Mouse (Mus musculus): ENCODE data around the gene Nmrk1. TPM values are rescaled to one million over a fixed set of nuclear protein-coding genes. Genes with fewer than 3 reads are reported as not detected.

Nmrk1 gene
- polyA plus RNA-seq, 1 experiment from 2014 or later: 8.3 TPM

- Histone ChIP-seq H3K36me3 (no peaks in the 10 kb centered on the region), H3K27me3 (replicated peaks) (no peaks in the 10 kb centered on the region), H3K9me3 (replicated peaks) (no peaks in the 10 kb centered on the region), H3K27ac (replicated peaks) (no peak overlapping the region), H3K4me1 (no peaks in the 10 kb centered on the region), H3K9ac (replicated peaks) (no peak overlapping the region), H3K4me2 (no peak overlapping the region), H3K4me3 (replicated peaks) (no peak overlapping the region)
- ATAC-seq (ENCODE audit: low FRiP score): no peak
- 84% methylated on average over 4 of the region's 4 CpGs for WGBS
Measured at GRCm38 (mm10) chr19:18641001-18641400, 9.3 kb downstream of the Nmrk1 start.

GRCm38 (mm10) chr19:18643411-18643810 is 11.7 kb downstream of the Nmrk1 start:
- no peaks in the 10 kb centered on the region for H3K4me1 ChIP-seq
- no peak for ATAC-seq (ENCODE audit: low FRiP score)
- H3K27ac ChIP-seq (replicated peaks): no peak overlapping the region
- H3K4me3 ChIP-seq (replicated peaks): no peak overlapping the region
- 58% methylated on average over 4 of the region's 4 CpGs for WGBS
- H3K4me2 ChIP-seq: no peak overlapping the region
- no peaks in the 10 kb centered on the region for H3K27me3 ChIP-seq (replicated peaks)
- H3K9ac ChIP-seq (replicated peaks): no peak overlapping the region
- H3K36me3 ChIP-seq: no peaks in the 10 kb centered on the region
- no peaks in the 10 kb centered on the region for H3K9me3 ChIP-seq (replicated peaks)

- no peaks in the 10 kb centered on the region for H3K36me3 ChIP-seq
- ATAC-seq (ENCODE audit: low FRiP score): no peak
- H3K4me3 ChIP-seq (replicated peaks): no peak overlapping the region
- H3K27me3 ChIP-seq (replicated peaks): no peaks in the 10 kb centered on the region
- H3K27ac ChIP-seq (replicated peaks): no peak overlapping the region
- no peaks in the 10 kb centered on the region for H3K4me1 ChIP-seq
- H3K9ac ChIP-seq (replicated peaks): no peak overlapping the region
- no peak overlapping the region for H3K4me2 ChIP-seq
- H3K9me3 ChIP-seq (replicated peaks): no peaks in the 10 kb centered on the region
- WGBS: 85% methylated on average over 6 of the region's 6 CpGs
Measured at GRCm38 (mm10) chr19:18644084-18644483, 12.3 kb downstream of the Nmrk1 start.

GRCm38 (mm10) chr19:18646397-18646796 is 14.6 kb downstream of the Nmrk1 start:
- H3K9me3 ChIP-seq (replicated peaks): no peaks in the 10 kb centered on the region
- no peak overlapping the region for H3K4me2 ChIP-seq
- H3K27ac ChIP-seq (replicated peaks): no peak overlapping the region
- 77% methylated on average over 3 of the region's 3 CpGs for WGBS
- H3K9ac ChIP-seq (replicated peaks): no peak overlapping the region
- no peak overlapping the region for H3K4me3 ChIP-seq (replicated peaks)
- no peaks in the 10 kb centered on the region for H3K27me3 ChIP-seq (replicated peaks)
- no peak for ATAC-seq (ENCODE audit: low FRiP score)
- no peaks in the 10 kb centered on the region for H3K36me3 ChIP-seq
- no peaks in the 10 kb centered on the region for H3K4me1 ChIP-seq

DNA sequence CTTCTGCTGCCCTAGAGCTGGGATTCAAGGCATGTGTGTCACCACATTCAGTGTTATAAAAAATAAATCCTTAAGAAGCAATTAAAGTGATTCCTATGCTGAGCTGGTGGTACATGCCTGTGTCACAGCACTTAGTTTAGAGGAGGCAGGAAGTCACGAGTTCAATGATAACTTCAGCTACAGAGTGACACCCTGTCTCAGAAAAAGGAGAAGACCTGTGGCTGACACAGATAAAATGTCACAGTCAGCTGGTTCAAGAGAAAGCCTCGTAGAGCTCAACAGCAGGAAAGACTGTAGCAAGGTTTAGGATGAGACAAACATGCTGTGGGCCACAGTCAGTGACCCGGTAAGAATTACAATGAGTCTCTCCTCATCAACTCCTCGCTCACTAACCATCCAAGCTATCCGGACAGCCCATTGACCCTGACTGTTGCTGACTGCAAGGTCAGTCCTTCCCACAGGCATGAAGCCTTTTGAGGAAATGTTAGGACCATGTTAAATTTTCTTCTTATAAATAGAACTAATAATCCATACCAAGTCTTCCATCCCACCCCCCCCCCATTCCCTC is 15.2 kb downstream of the Nmrk1 start:
- Histone ChIP-seq H3K4me1 (no peaks in the 10 kb centered on the region), H3K9ac (replicated peaks) (no peak overlapping the region), H3K9me3 (replicated peaks) (no peaks in the 10 kb centered on the region), H3K4me3 (replicated peaks) (no peak overlapping the region), H3K27ac (replicated peaks) (no peak overlapping the region), H3K27me3 (replicated peaks) (no peaks in the 10 kb centered on the region), H3K36me3 (no peaks in the 10 kb centered on the region), H3K4me2 (no peak overlapping the region)
- no peak for ATAC-seq (ENCODE audit: low FRiP score)
- WGBS: 68% methylated on average over 5 of the region's 5 CpGs

DNA sequence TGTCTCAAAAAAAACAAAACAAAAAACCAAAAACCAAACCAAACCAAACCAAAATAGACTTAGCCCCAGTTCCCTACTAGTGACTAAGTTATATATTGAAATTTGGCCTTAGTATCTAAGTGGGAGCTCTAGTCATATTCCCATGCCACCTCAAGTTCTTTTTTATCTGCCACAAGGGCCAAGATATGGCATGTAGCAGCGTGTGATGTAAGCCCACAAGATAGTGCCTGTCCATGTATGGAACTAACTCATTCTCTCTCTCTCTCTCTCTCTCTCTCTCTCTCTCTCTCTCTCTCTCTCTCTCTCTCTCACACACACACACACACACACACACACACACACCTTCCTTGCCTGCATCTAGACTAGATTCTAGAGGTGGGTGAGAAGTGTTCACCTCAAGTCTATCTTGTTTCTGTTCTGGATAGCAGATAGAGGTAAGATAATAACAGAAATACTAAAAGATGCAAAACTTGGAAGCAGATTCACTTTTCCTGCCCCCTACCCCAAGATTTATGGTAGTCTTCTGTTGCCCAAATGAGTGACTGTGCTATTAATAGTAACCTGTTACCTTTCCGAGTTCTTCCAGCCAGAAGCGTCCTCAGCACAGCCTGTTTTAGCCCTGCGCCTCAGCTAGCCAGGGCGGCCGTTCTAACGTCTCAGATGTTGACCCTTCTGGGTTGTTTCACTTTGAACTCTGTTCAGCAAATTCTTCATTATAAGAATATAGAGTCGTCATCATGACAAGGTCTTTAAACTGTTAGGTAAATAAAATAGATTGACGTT is 16.2 kb downstream of the Nmrk1 start:
- 80% methylated on average over 9 of the region's 9 CpGs for WGBS
- H3K9ac ChIP-seq (replicated peaks): no peak overlapping the region

DNA sequence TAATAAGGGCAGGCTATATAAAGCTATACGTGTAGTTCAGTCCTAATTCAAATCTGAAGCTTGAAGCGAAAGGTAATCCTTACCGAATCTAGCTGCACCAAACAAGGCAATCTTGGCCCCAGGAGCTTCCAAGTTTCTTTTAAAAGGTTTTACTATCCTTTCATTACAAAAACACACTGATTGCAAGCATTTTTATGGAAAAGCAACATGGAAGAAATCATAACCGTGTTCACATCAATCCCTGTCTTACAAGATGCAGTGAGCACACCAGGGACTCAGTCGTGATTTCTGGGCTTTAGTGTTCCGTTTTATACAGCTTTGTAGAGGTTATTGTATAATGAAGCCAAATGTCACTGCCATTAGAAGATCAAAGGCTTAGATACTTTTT is 16.8 kb downstream of the Nmrk1 start:
- no peaks in the 10 kb centered on the region for H3K9me3 ChIP-seq (replicated peaks)
- H3K4me1 ChIP-seq: no peaks in the 10 kb centered on the region
- H3K4me3 ChIP-seq (replicated peaks): no peak overlapping the region
- ATAC-seq (ENCODE audit: low FRiP score): no peak
- no peak overlapping the region for H3K27ac ChIP-seq (replicated peaks)
- no peaks in the 10 kb centered on the region for H3K36me3 ChIP-seq
- WGBS: 88% methylated on average over 6 of the region's 6 CpGs
- H3K27me3 ChIP-seq (replicated peaks): no peaks in the 10 kb centered on the region
- H3K4me2 ChIP-seq: no peak overlapping the region
- H3K9ac ChIP-seq (replicated peaks): no peak overlapping the region

More for the DNA sequence above, 16.2 kb downstream of the Nmrk1 start:
- H3K27ac ChIP-seq (replicated peaks): no peak overlapping the region
- H3K4me1 ChIP-seq: no peaks in the 10 kb centered on the region
- no peaks in the 10 kb centered on the region for H3K36me3 ChIP-seq
- no peaks in the 10 kb centered on the region for H3K27me3 ChIP-seq (replicated peaks)
- no peaks in the 10 kb centered on the region for H3K9me3 ChIP-seq (replicated peaks)
- no peak overlapping the region for H3K4me3 ChIP-seq (replicated peaks)
- ATAC-seq (ENCODE audit: low FRiP score): no peak
- H3K4me2 ChIP-seq: no peak overlapping the region

DNA sequence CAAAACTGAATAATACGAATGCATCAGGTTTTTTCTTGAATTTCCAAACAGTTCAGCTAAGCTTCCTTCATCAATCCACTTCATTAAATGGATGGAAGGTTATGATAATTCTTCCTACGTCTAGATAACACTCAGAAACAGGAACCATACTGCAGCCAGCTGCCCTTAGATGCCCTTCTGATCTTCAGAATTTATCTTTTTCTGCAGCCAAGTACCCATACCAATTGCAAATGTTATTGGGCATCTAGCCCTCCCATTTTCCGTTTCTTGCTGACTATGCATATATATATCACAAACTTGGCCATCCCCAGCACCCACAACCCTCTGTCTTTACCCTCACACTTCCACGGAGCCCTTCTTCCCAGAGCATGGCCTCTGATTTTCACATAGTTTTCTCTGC is 18.2 kb downstream of the Nmrk1 start:
- Histone ChIP-seq H3K27ac (replicated peaks) (no peak overlapping the region), H3K9me3 (replicated peaks) (no peaks in the 10 kb centered on the region), H3K4me1 (no peaks in the 10 kb centered on the region), H3K4me3 (replicated peaks) (no peak overlapping the region), H3K36me3 (no peaks in the 10 kb centered on the region), H3K9ac (replicated peaks) (no peak overlapping the region), H3K27me3 (replicated peaks) (no peaks in the 10 kb centered on the region), H3K4me2 (no peak overlapping the region)
- WGBS: 89% methylated on average over 4 of the region's 4 CpGs
- no peak for ATAC-seq (ENCODE audit: low FRiP score)

GRCm38 (mm10) chr19:18650473-18650872 is 18.7 kb downstream of the Nmrk1 start:
- Histone ChIP-seq H3K9ac (replicated peaks) (no peak overlapping the region), H3K4me2 (no peak overlapping the region), H3K36me3 (no peaks in the 10 kb centered on the region), H3K4me3 (replicated peaks) (no peak overlapping the region), H3K27ac (replicated peaks) (no peak overlapping the region), H3K27me3 (replicated peaks) (no peaks in the 10 kb centered on the region), H3K9me3 (replicated peaks) (no peaks in the 10 kb centered on the region), H3K4me1 (no peaks in the 10 kb centered on the region)
- WGBS: 80% methylated on average over 6 of the region's 6 CpGs
- no peak for ATAC-seq (ENCODE audit: low FRiP score)

DNA sequence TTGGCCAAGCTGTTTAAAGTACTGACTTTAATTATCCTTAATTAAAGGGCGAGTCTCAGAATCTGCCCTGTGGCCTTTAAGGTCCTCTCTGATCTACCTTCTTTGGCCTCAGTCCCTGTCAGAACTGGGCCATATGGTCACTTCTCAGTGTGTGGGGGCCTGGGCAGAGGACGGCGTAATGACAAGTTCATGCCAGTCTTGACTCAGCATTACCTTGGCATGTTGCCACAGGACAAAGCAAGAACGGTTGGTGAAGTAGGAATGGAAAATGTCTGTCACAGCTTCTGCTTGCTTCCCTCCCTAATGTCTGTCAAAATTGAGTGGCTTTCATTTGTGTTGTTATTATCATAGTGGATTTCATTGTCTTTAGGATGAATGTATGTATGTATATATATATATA is 20.8 kb downstream of the Nmrk1 start:
- Histone ChIP-seq H3K4me3 (replicated peaks) (no peak overlapping the region), H3K9ac (replicated peaks) (no peak overlapping the region), H3K36me3 (no peaks in the 10 kb centered on the region), H3K9me3 (replicated peaks) (no peaks in the 10 kb centered on the region), H3K4me1 (no peaks in the 10 kb centered on the region), H3K4me2 (no peak overlapping the region), H3K27me3 (replicated peaks) (no peaks in the 10 kb centered on the region), H3K27ac (replicated peaks) (no peak overlapping the region)
- ATAC-seq (ENCODE audit: low FRiP score): no peak
- 73% methylated on average over 4 of the region's 4 CpGs for WGBS

GRCm38 (mm10) chr19:18653058-18653457 is 21.3 kb downstream of the Nmrk1 start:
- Histone ChIP-seq H3K4me2 (no peak overlapping the region), H3K4me1 (no peaks in the 10 kb centered on the region), H3K9me3 (replicated peaks) (no peaks in the 10 kb centered on the region), H3K27ac (replicated peaks) (no peak overlapping the region), H3K27me3 (replicated peaks) (no peaks in the 10 kb centered on the region), H3K9ac (replicated peaks) (no peak overlapping the region), H3K4me3 (replicated peaks) (no peak overlapping the region), H3K36me3 (no peaks in the 10 kb centered on the region)
- 86% methylated on average over 6 of the region's 6 CpGs for WGBS
- ATAC-seq (ENCODE audit: low FRiP score): no peak

DNA sequence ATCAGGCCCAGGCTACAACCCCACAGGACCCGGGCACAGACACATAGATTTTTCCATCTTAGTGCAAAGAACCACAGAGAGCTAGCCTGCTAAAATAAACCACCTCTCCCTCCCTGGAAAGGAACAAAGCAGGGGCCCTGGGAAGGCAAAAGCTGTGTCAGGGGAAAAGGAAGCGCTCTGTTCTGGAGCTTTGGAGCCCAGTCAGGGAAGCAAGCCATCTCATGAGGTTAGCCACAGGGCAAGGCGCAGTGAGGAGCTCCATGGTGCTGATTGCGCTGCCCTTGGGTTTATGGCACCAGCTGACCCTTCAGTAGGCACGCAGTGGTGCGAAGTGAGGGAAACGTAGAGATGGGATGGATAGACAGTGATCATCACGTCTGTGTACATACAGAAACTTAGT is 22.6 kb downstream of the Nmrk1 start:
- no peak for ATAC-seq (ENCODE audit: low FRiP score)
- Histone ChIP-seq H3K36me3 (no peaks in the 10 kb centered on the region), H3K27ac (replicated peaks) (no peak overlapping the region), H3K27me3 (replicated peaks) (no peaks in the 10 kb centered on the region), H3K9ac (replicated peaks) (no peak overlapping the region), H3K4me3 (replicated peaks) (no peak overlapping the region), H3K4me2 (no peak overlapping the region), H3K9me3 (replicated peaks) (no peaks in the 10 kb centered on the region), H3K4me1 (no peaks in the 10 kb centered on the region)
- WGBS: 87% methylated on average over 8 of the region's 8 CpGs

Measured in neural tube, embryonic 15.5 days (tissue).